Mouse (Mus musculus) embryonic fibroblast, embryonic 13.5 days (primary cell): ENCODE measurements at regions not wholly inside any gene's neighbourhood (a gene's known extent, or its start where the extent isn't known, plus 50 kb on each side); places are given as distances from the start of the nearest gene placed in this dataset.

Source experiments
- CTCF ChIP-seq: IDR thresholded peaks from 2 replicates; pipeline ENCODE4 v1.5.1; 2011; ENCODE audit warnings: mild to moderate bottlenecking, control low read depth, low read length, moderate library complexity, borderline replicate concordance; ENCODE audit not compliant: insufficient read depth
- POLR2A ChIP-seq: IDR thresholded peaks from 2 replicates; pipeline ENCODE4 v1.6.1; 2011; ENCODE audit warnings: low read depth, mild to moderate bottlenecking, control low read depth, low read length, moderate library complexity

DNA sequence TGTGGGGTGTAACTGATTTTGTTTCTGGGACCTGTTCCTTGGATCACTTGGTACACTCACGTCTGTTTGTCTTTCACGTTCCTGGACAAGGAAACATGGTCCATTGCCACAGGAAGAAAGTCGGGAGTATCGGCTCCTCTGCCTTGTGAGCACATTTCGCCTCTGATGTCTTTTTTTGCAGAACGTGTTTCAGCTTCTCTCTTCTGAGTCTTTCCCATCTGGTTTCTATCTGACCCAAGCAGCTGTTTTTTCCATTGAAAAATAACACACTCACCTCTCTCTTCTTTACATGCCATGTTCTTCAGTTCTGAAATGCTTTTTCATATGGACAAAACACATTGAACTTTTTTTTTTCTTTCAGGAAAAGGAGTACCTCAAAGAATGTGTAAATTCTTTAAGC is 61.4 kb upstream of the Lrig1 start:
- TF ChIP-seq CTCF (no peak), POLR2A (no peak)
